Mouse (Mus musculus): ENCODE data around the gene Kmt2a. TPM values are rescaled to one million over a fixed set of nuclear protein-coding genes. Genes with fewer than 3 reads are reported as not detected.

The Kmt2a gene
- total RNA-seq, 2 experiments from 2014 or later: 72.0 to 84.2 TPM

DNA sequence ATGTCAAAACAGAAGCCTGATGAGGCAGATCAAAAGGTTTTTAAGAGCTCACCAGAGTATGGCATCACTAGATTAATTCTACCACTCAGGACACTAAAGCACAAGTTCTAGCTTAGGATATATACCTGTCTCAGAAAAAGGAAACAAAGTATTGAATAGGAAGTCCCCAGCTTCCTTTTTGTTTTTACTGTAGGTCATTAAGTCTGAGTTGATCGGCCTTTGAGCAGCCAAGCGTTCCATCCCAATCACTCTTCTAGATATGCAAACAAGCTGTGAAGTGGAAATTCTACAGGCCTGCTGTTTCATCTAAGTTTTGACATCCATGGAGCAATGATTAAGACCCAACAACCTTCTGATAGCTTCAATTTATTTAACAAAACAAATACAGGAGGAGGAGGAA lies 120.2 kb downstream of the Kmt2a start:
- DNase-seq (ENCODE audit: low spot score in 2 of 2): no peak

Other genes with a start within 250 kb of the Kmt2a start
- not detected for gene Treh, start 208.1 kb downstream of the Kmt2a start, total RNA-seq (2021)
- gene Phldb1, start 146.1 kb downstream of the Kmt2a start, total RNA-seq (2021): 10 to 100 TPM; 62.4 to 84.0 TPM
- 100 to 1,000 TPM in 1 of 2 experiments, 10 to 100 TPM in 1; 97.1 to 103 TPM for gene Arcn1, start 113.5 kb downstream of the Kmt2a start, total RNA-seq (2021)
- 10 to 100 TPM; 65.2 to 78.9 TPM for gene Ift46, start 113.4 kb downstream of the Kmt2a start, total RNA-seq (2021)
- gene Tmem25, start 82.0 kb downstream of the Kmt2a start, total RNA-seq (2021): 10 to 100 TPM; 49.4 to 54.9 TPM
- 1 to 10 TPM in 1 of 2 experiments, not detected in 1; 1.2 TPM for gene Ttc36, start 78.2 kb downstream of the Kmt2a start, total RNA-seq (2021)
- 100 to 1,000 TPM; 334 to 337 TPM for gene Atp5l, start 39.4 kb upstream of the Kmt2a start, total RNA-seq (2021)
- 10 to 100 TPM; 67.0 to 73.5 TPM for gene Ube4a, start 84.3 kb upstream of the Kmt2a start, total RNA-seq (2021)
- gene Cd3g, start 99.1 kb upstream of the Kmt2a start, total RNA-seq (2021): not detected
- not detected for gene Cd3d, start 100.5 kb upstream of the Kmt2a start, total RNA-seq (2021)
- gene Cd3e, start 128.3 kb upstream of the Kmt2a start, total RNA-seq (2021): not detected
- under 1 TPM; 0.43 to 0.67 TPM for gene Mpzl2, start 158.5 kb upstream of the Kmt2a start, total RNA-seq (2021)
- 1 to 10 TPM; 4.2 to 5.7 TPM for gene Mpzl3, start 173.9 kb upstream of the Kmt2a start, total RNA-seq (2021)
- gene Jaml, start 197.9 kb upstream of the Kmt2a start, total RNA-seq (2021): under 1 TPM; 0.32 to 0.84 TPM
- gene Scn2b, start 236.5 kb upstream of the Kmt2a start, total RNA-seq (2021): 100 to 1,000 TPM; 261 to 264 TPM